Mouse (Mus musculus) liver, embryonic 11.5 days (tissue): ENCODE results near the gene Upk3bl. TPM values are rescaled to one million over a fixed set of nuclear protein-coding genes. Genes with fewer than 3 reads are reported as not detected.
A peak's percentile ranks its signal among the peaks of the same experiment; 100 is the strongest.
"Not testable (repeated sequence)": the region's sequence is repeated elsewhere in the genome, so short reads cannot be mapped to it uniquely, and the experiment has no call there.

Source experiments
- ATAC-seq: fragments of 200-750 bp; cut with Nextera tagmentation; replicated peaks from 2 replicates; pipeline ENCODE4 v1.8.0; 2017; ENCODE audit warnings: moderate number of reproducible peaks, mild to moderate bottlenecking, moderate TSS enrichment, moderate library complexity; ENCODE audit not compliant: low FRiP score
- DNase-seq: peaks from one replicate; pipeline ENCODE4 v3.0.0-alpha.2; 2017; ENCODE audit warnings: low spot score
- H3K27ac ChIP-seq: fragments of 300-500 bp; sonication (generic); 2 replicates; pipeline ENCODE4 v1.5.1; 2014; ENCODE audit warnings: mild to moderate bottlenecking, low read depth, low read length, control low read depth
- H3K27me3 ChIP-seq: fragments of 300-500 bp; sonication (generic); replicated peaks from 2 replicates; pipeline ENCODE4 v1.6.1; 2014; ENCODE audit warnings: low read length, mixed read lengths; ENCODE audit not compliant: control insufficient read depth, insufficient read depth
- H3K36me3 ChIP-seq: fragments of 300-500 bp; sonication (generic); 2 replicates; pipeline ENCODE4 v1.6.1; 2014; ENCODE audit warnings: mild to moderate bottlenecking, low read length, moderate library complexity, mixed read lengths; ENCODE audit not compliant: control insufficient read depth, insufficient read depth
- H3K4me1 ChIP-seq: fragments of 300-500 bp; sonication (generic); replicated peaks from 2 replicates; pipeline ENCODE4 v1.6.1; 2014; ENCODE audit warnings: low read length, mixed read lengths; ENCODE audit not compliant: control insufficient read depth, insufficient read depth
- H3K4me2 ChIP-seq: fragments of 300-500 bp; sonication (generic); 2 replicates; pipeline ENCODE4 v1.6.1; 2014; ENCODE audit warnings: mild to moderate bottlenecking, control low read depth, moderate library complexity
- H3K4me3 ChIP-seq: fragments of 300-500 bp; sonication (generic); 2 replicates; pipeline ENCODE4 v1.5.1; 2014; ENCODE audit warnings: low read depth, low read length, control low read depth
- H3K9ac ChIP-seq: fragments of 300-500 bp; sonication (generic); 2 replicates; pipeline ENCODE4 v1.6.1; 2014; ENCODE audit warnings: low read depth, low read length, control low read depth
- H3K9me3 ChIP-seq: fragments of 300-500 bp; sonication (generic); 2 replicates; pipeline ENCODE4 v1.6.1; 2016; ENCODE audit warnings: low read length, inconsistent platforms, mixed read lengths; ENCODE audit not compliant: control insufficient read depth
- WGBS: fragments of 180-500 bp; shearing (Covaris S2); extraction: QIAGEN DNeasy Blood & Tissue Kit; methylation state at CpG from one replicate; pipeline ENCODE4 v1.1.7; 2014; 5-methylcytosine and 5-hydroxymethylcytosine counted together
- polyA plus RNA-seq: library from polyadenylated mRNA; unstranded; fragments of >200 nt; fragmentation: Nextera tagmentation; extraction: Ambion mirVana; gene quantifications from 2 replicates; pipeline ENCODE4 v1.2.1, GENCODE M21; 2014

Gene Upk3bl
- polyA plus RNA-seq, 1 experiment from 2014 or later = 0.97 TPM

DNA sequence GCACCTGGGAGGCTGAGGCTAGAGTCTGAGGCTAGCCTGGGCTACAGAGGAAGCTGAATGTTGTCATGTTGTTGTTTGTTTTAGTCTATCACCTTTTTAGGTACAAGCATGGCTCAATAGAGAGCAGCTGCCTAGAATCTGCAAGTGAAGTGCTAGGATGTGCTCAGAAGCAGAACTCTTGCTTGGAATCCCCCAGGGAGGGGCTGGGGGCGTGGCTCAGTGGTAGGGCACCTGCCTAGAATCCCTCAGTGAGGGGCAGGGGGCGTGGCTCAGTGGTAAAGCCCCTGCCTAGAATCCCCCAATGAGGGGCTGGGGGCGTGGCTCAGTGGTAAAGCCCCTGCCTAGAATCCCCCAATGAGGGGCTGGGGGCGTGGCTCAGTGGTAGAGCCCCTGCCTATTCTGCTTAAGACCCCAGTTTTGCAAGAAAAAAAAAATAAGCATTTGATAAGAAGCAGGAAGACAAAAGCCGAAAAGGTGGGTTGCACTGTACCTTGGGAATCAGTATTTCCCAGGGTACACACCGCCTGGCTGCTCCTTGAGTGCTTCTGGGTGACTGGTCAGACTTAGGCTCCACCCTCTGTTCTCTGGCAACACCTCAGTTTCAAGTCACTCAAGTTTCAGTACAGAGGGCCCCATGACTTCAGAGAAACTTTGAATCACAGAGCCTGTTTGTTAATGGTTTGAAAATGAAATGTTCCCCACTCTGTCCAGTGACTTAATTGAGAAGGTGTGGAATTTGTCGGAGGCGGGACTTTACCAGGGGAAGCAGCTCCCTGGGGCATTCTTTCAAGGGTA, 1.2 kb upstream of the Upk3bl start:
- Histone ChIP-seq H3K27me3 (peaks cover 5% of the 10 kb centered on the region; the same call in 1 of the 2 replicates), H3K4me2 (no peak overlapping the region), H3K27ac (no peak overlapping the region), H3K36me3 (no peaks in the 10 kb centered on the region), H3K9me3 (no peaks in the 10 kb centered on the region), H3K4me3 (no peak overlapping the region), H3K9ac (no peak overlapping the region), H3K4me1 (no peaks in the 10 kb centered on the region)
- WGBS = 62% methylated on average over 8 of the region's 8 CpGs
- DNase-seq (no peak), ATAC-seq (no peak)

DNA sequence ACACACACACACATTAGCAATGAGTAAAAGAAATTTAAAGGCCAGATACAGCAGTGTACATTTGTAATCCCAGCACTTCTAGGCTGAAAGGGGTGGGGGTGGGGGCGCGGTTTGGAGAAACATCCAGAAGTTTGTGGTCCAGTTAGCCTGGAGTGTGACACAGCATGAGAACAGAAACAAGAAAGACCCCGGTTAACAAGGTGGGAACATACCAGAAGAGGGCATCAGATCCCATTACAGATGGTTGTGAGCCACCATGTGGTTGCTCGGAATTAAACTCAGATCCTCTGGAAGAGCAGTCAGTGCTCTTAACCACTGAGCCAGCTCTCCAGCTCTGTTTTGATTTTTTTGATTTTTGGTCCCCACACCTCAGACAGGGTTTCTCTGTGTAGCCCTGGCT, 1.8 kb downstream of the Upk3bl start:
- no peaks in the 10 kb centered on the region for H3K36me3 ChIP-seq
- no peak overlapping the region for H3K27ac ChIP-seq
- 37% methylated on average over 4 of the region's 4 CpGs for WGBS
- no peak for DNase-seq
- peaks cover 8% of the 10 kb centered on the region; the same call in 1 of the 2 replicates for H3K27me3 ChIP-seq
- no peaks in the 10 kb centered on the region for H3K4me1 ChIP-seq
- no peak overlapping the region for H3K9ac ChIP-seq
- H3K4me2 ChIP-seq = no peak overlapping the region
- H3K9me3 ChIP-seq = no peaks in the 10 kb centered on the region
- no peak overlapping the region for H3K4me3 ChIP-seq
- ATAC-seq = no peak

DNA sequence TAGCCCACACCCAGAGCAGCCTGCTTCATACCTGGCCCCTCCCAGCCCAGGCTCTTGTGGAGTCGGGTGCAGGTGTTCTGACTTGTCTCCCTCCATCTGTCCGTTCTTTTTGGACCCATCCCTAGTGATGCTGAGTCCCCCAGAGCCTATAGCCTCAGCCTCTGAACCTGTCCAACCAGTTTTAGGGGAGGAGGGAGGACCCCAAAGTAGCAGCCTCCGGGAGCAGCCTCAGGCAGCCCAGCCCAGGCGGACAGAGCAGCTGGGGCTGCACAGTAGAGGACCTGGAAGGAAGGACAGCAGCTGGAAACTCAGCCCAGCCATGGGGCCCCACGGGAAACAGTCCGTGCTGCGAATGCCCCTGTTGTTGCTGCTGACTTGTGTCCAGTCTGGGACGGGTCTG, 2.8 kb downstream of the Upk3bl start:
- Histone ChIP-seq H3K27ac (no peak overlapping the region), H3K4me1 (no peaks in the 10 kb centered on the region), H3K4me3 (no peak overlapping the region), H3K9me3 (no peaks in the 10 kb centered on the region), H3K36me3 (no peaks in the 10 kb centered on the region), H3K4me2 (no peak overlapping the region), H3K27me3 (peaks cover 12% of the 10 kb centered on the region; the same call in 1 of the 2 replicates), H3K9ac (no peak overlapping the region)
- 24% methylated on average over 8 of the region's 8 CpGs for WGBS
- no peak for ATAC-seq
- no peak for DNase-seq

DNA sequence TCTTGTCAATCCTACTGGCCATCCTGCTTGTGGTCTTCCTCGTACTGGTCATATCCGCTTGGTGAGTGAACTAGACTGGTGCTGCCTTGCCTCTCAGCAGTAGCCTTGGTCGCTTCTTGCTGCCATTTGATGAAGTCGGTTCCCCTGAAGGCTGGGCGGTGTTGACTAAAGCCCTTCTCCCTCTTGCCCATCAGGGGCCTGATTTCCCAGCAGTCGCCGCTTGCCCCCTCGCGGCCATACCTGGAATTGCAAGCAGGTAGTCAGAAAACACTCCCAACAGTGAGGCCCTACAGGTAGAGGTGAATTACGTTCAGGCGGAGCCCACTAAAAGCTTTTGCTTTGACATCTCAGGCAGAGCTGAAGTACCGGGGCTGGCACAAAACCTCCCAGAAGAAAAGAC, 7.3 kb downstream of the Upk3bl start:
- H3K27me3 ChIP-seq = peaks cover 12% of the 10 kb centered on the region; the same call in 1 of the 2 replicates
- ATAC-seq = no peak
- WGBS = 11% methylated on average over 12 of the region's 12 CpGs
- no peak overlapping the region for H3K27ac ChIP-seq
- H3K4me3 ChIP-seq = no peak overlapping the region
- H3K9me3 ChIP-seq = no peaks in the 10 kb centered on the region
- DNase-seq = peak; percentile 73
- no peak overlapping the region for H3K4me2 ChIP-seq
- H3K9ac ChIP-seq = no peak overlapping the region
- no peaks in the 10 kb centered on the region for H3K36me3 ChIP-seq
- H3K4me1 ChIP-seq = no peaks in the 10 kb centered on the region

DNA sequence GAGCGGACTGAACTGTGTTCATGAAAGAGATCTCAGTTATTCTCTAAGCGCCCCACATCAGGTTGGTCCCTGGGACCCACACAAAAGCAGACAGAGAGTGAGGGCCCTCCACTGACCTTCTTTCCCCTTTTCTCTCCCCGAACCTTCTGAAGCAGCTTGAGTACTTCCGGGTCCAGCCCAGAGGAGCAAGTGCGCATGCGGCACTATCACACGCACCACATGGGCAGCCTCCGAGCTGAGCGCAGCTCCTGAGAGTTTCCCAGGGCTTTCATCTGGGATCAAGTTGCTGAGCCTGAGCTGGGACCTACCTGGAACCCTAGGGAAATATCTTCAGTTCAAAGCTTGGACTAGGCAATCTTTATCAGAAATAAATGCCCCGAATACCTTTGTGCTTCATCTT, 9.6 kb downstream of the Upk3bl start:
- DNase-seq (no peak), ATAC-seq (no peak)
- Histone ChIP-seq H3K4me1 (no peaks in the 10 kb centered on the region), H3K9ac (no peak overlapping the region), H3K27me3 (peaks cover 7% of the 10 kb centered on the region; the same call in 1 of the 2 replicates), H3K27ac (no peak overlapping the region), H3K36me3 (no peaks in the 10 kb centered on the region), H3K4me2 (no peak overlapping the region), H3K9me3 (no peaks in the 10 kb centered on the region), H3K4me3 (no peak overlapping the region)
- 85% methylated on average over 10 of the region's 10 CpGs for WGBS

DNA sequence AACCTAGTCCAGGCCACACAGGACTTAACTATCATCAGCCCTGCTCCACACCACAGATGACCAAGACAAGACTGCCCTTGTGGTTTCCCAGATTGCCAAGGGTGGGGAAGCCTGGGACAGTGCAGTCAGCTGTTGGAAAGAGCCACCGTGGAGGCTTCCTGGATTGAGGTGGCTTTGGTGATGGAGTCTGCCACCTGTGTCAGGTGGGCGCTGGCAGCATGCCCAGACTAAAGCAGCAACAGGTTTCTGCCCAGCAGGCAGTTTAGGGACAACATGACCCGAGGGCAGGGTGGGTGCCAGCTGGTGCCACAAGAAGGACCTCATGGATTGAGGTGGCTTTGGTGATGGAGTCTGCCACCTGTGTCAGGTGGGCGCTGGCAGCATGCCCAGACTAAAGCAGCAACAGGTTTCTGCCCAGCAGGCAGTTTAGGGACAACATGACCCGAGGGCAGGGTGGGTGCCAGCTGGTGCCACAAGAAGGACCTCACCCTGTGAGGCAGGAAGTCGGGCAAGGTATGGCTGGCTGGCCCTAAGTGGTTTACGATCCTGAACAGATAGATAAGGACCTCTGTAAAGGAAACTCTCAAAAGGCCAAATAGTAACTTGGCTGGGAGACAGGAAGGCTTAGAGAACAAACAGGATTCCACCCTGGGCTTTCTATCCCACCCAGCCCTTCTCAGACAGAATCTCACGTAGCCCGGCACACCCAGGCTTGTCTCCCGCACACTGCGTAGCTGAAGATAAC, 12.3 kb downstream of the Upk3bl start:
- H3K4me2 ChIP-seq, H3K36me3 ChIP-seq, DNase-seq, H3K4me3 ChIP-seq, H3K27ac ChIP-seq, ATAC-seq, H3K9ac ChIP-seq, H3K4me1 ChIP-seq, H3K27me3 ChIP-seq, H3K9me3 ChIP-seq: not testable (repeated sequence)
- WGBS = 61% methylated on average over 11 of the region's 11 CpGs

DNA sequence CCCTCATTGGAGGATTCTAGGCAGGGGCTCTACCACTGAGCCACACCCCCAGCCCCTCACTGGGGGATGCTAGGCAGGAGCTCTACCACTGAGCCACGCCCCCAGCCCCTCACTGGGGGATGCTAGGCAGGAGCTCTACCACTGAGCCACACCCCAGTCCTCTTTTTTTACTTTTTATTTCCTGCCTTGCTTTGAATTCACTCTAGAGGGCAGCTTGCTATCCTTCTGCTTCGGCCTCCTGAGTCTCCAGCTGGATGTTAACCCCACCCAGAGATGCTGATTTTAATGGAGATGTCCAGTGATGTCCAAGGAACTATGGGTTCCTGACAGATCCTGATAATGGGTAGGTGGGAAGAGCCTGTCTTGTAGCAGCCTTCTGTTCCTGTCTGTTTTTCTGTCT, 15.1 kb downstream of the Upk3bl start:
- Histone ChIP-seq H3K4me2 (no peak overlapping the region), H3K27me3 (peaks cover 2% of the 10 kb centered on the region; the same call in 1 of the 2 replicates), H3K4me3 (no peak overlapping the region), H3K9ac (no peak overlapping the region), H3K4me1 (no peaks in the 10 kb centered on the region), H3K9me3 (no peaks in the 10 kb centered on the region), H3K27ac (no peak overlapping the region), H3K36me3 (no peaks in the 10 kb centered on the region)
- WGBS = 85% methylated on average over 2 of the region's 2 CpGs
- ATAC-seq (no peak), DNase-seq (no peak)

DNA sequence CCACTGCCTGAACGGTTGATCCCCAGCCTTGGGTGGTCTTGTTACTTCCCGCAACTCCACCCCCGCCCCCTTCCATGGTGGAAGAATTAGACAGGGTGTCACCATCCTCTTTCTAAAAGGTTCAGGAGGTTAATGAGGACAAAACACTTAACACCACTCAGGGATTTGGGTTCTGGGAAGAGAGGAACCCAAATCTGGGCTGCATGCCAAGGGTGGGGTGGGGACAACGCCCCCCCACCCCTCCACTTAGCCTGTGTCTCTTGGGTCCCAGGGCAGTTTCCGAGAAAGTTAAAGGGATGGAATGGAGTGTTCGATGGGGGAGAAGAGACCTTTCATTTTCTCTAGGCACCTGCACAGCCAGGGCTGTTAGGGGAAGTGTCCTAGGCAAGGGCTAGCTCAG, 18.8 kb downstream of the Upk3bl start:
- Histone ChIP-seq H3K27me3 (peaks cover 5% of the 10 kb centered on the region; the same call in 1 of the 2 replicates), H3K4me3 (no peak overlapping the region), H3K36me3 (no peaks in the 10 kb centered on the region), H3K4me1 (no peaks in the 10 kb centered on the region), H3K4me2 (no peak overlapping the region), H3K9me3 (no peaks in the 10 kb centered on the region), H3K27ac (no peak overlapping the region), H3K9ac (no peak overlapping the region)
- DNase-seq (no peak), ATAC-seq (no peak)
- WGBS = 63% methylated on average over 6 of the region's 6 CpGs
